Mouse (Mus musculus): Measurements from ENCODE around the gene Smyd3. TPM values are rescaled to one million over a fixed set of nuclear protein-coding genes. Genes with fewer than 3 reads are reported as not detected.
"Not testable (repeated sequence)": the region's sequence is repeated elsewhere in the genome, so short reads cannot be mapped to it uniquely, and the experiment has no call there.

Gene Smyd3
- polyA plus RNA-seq, 1 experiment from 2014 or later: 11.3 TPM

- Histone ChIP-seq H3K4me1 (ENCODE audit: control insufficient read depth in 2 of 2, insufficient read depth in 2 of 2, low read length in 2 of 2) (0 out of 4 replicates have a peak, but pooled peaks cover 0 to 2% of the 10 kb centered on the region in 2 experiments), H3K27me3 (ENCODE audit: control insufficient read depth, insufficient read depth, low read length) (no peaks in the 10 kb centered on the region), H3K4me2 (ENCODE audit: low read length) (no peak overlapping the region), H3K9me3 (ENCODE audit: control insufficient read depth, low read length) (no peaks in the 10 kb centered on the region), H3K36me3 (ENCODE audit: control insufficient read depth, insufficient read depth, low read length) (no peaks in the 10 kb centered on the region), H3K9ac (ENCODE audit: low read length) (no peak overlapping the region), H3K27ac (replicated peaks in 1 of 2; ENCODE audit: control insufficient read depth in 1 of 2, insufficient read depth in 1 of 2, low read depth in 2 of 2, low read length in 2 of 2) (no peak overlapping the region), H3K4me3 (ENCODE audit: control insufficient read depth in 1 of 2, insufficient read depth in 1 of 2, low read depth in 1 of 2, low read length in 2 of 2) (no peak overlapping the region)
- 78% methylated on average over 14 of the region's 14 CpGs for WGBS
- no peak for ATAC-seq (ENCODE audit: insufficient number of reproducible peaks, insufficient read depth, low FRiP score, low read depth)
Measured at GRCm38 (mm10) chr1:179176861-179177658, 340.8 kb downstream of the Smyd3 start.

DNA sequence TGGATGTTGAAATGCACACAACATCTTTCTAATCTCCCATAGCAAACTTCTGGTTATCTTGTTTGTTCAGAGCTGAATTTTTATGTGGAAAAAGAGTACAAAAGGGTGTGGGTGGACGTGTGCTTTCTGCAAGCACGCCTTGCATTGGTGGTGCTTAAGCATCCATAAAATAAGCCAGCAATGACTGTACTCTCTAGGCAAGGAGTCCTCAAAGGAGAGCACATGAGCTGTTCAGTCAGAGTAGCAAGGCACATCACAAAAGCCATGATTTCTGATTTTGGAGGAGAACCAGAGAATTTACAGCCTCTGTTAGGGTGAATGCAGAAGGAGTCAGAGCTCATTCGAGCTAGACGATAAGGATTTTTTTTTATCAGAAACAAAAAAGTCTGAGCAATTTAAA lies 343.6 kb downstream of the Smyd3 start:
- Histone ChIP-seq H3K27me3 (ENCODE audit: control insufficient read depth, insufficient read depth, low read length) (no peaks in the 10 kb centered on the region), H3K9ac (ENCODE audit: low read length) (no peak overlapping the region), H3K4me3 (ENCODE audit: control insufficient read depth in 1 of 2, insufficient read depth in 1 of 2, low read depth in 1 of 2, low read length in 2 of 2) (no peak overlapping the region), H3K9me3 (ENCODE audit: control insufficient read depth, low read length) (no peaks in the 10 kb centered on the region), H3K4me2 (ENCODE audit: low read length) (no peak overlapping the region), H3K36me3 (ENCODE audit: control insufficient read depth, insufficient read depth, low read length) (no peaks in the 10 kb centered on the region), H3K4me1 (ENCODE audit: control insufficient read depth in 2 of 2, insufficient read depth in 2 of 2, low read length in 2 of 2) (0 out of 4 replicates have a peak, but pooled peaks cover 0 to 2% of the 10 kb centered on the region in 2 experiments), H3K27ac (replicated peaks in 1 of 2; ENCODE audit: control insufficient read depth in 1 of 2, insufficient read depth in 1 of 2, low read depth in 2 of 2, low read length in 2 of 2) (no peak overlapping the region)
- WGBS: 36% methylated on average over 4 of the region's 4 CpGs
- no peak for ATAC-seq (ENCODE audit: insufficient number of reproducible peaks, insufficient read depth, low FRiP score, low read depth)

DNA sequence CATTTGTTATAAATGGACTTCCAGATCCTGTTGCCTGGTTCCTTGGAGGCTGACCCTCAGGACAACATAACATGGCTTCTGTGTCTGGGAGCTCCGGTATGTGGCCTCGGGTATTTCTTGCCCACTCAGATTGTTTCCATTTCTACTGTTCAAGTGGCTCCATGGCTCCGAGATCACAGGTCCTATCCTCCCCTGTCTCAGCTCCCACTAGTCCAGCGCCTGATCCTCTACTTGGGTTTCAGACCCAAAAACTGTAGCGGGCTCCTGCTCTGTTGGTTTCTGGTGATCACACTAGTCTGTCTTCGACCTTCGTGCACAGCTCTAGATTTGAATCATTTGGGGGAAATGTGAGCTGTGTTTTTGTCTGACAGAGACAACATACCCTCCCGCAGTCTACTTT lies 347.3 kb downstream of the Smyd3 start:
- Histone ChIP-seq H3K9ac (ENCODE audit: low read length) (no peak overlapping the region), H3K9me3 (ENCODE audit: control insufficient read depth, low read length) (no peaks in the 10 kb centered on the region), H3K36me3 (ENCODE audit: control insufficient read depth, insufficient read depth, low read length) (no peaks in the 10 kb centered on the region), H3K4me2 (ENCODE audit: low read length) (no peak overlapping the region), H3K4me1 (ENCODE audit: control insufficient read depth in 2 of 2, insufficient read depth in 2 of 2, low read length in 2 of 2) (0 out of 4 replicates have a peak, but pooled peaks cover 0 to 2% of the 10 kb centered on the region in 2 experiments), H3K27ac (replicated peaks in 1 of 2; ENCODE audit: control insufficient read depth in 1 of 2, insufficient read depth in 1 of 2, low read depth in 2 of 2, low read length in 2 of 2) (no peak overlapping the region), H3K27me3 (ENCODE audit: control insufficient read depth, insufficient read depth, low read length) (no peaks in the 10 kb centered on the region), H3K4me3 (ENCODE audit: control insufficient read depth in 1 of 2, insufficient read depth in 1 of 2, low read depth in 1 of 2, low read length in 2 of 2) (no peak overlapping the region)
- WGBS: 79% methylated on average over 8 of the region's 8 CpGs
- no peak for ATAC-seq (ENCODE audit: insufficient number of reproducible peaks, insufficient read depth, low FRiP score, low read depth)

- no peak overlapping the region for H3K4me3 ChIP-seq (ENCODE audit: control insufficient read depth in 1 of 2, insufficient read depth in 1 of 2, low read depth in 1 of 2, low read length in 2 of 2)
- ATAC-seq (ENCODE audit: insufficient number of reproducible peaks, insufficient read depth, low FRiP score, low read depth): no peak
- H3K4me2 ChIP-seq (ENCODE audit: low read length): no peak overlapping the region
- no peaks in the 10 kb centered on the region for H3K27me3 ChIP-seq (ENCODE audit: control insufficient read depth, insufficient read depth, low read length)
- no peak overlapping the region for H3K27ac ChIP-seq (replicated peaks in 1 of 2; ENCODE audit: control insufficient read depth in 1 of 2, insufficient read depth in 1 of 2, low read depth in 2 of 2, low read length in 2 of 2)
- H3K36me3 ChIP-seq (ENCODE audit: control insufficient read depth, insufficient read depth, low read length): no peaks in the 10 kb centered on the region
- H3K9ac ChIP-seq (ENCODE audit: low read length): no peak overlapping the region
- H3K9me3 ChIP-seq (ENCODE audit: control insufficient read depth, low read length): no peaks in the 10 kb centered on the region
- 0 out of 4 replicates have a peak, but pooled peaks cover 0 to 2% of the 10 kb centered on the region in 2 experiments for H3K4me1 ChIP-seq (ENCODE audit: control insufficient read depth in 2 of 2, insufficient read depth in 2 of 2, low read length in 2 of 2)
- 49% methylated on average over 3 of the region's 3 CpGs for WGBS
Measured at GRCm38 (mm10) chr1:179169749-179170148, 348.1 kb downstream of the Smyd3 start.

- Histone ChIP-seq H3K4me1 (ENCODE audit: control insufficient read depth in 2 of 2, insufficient read depth in 2 of 2, low read length in 2 of 2) (no peaks in the 10 kb centered on the region), H3K4me2 (ENCODE audit: low read length) (no peak overlapping the region), H3K9ac (ENCODE audit: low read length) (no peak overlapping the region), H3K36me3 (ENCODE audit: control insufficient read depth, insufficient read depth, low read length) (no peaks in the 10 kb centered on the region), H3K27ac (replicated peaks in 1 of 2; ENCODE audit: control insufficient read depth in 1 of 2, insufficient read depth in 1 of 2, low read depth in 2 of 2, low read length in 2 of 2) (no peak overlapping the region), H3K9me3 (ENCODE audit: control insufficient read depth, low read length) (no peaks in the 10 kb centered on the region), H3K27me3 (ENCODE audit: control insufficient read depth, insufficient read depth, low read length) (no peaks in the 10 kb centered on the region), H3K4me3 (ENCODE audit: control insufficient read depth in 1 of 2, insufficient read depth in 1 of 2, low read depth in 1 of 2, low read length in 2 of 2) (no peak overlapping the region)
- 85% methylated on average over 10 of the region's 10 CpGs for whole genome bisulfite sequencing
- no peak for ATAC-seq (ENCODE audit: insufficient number of reproducible peaks, insufficient read depth, low FRiP score, low read depth)
Measured at GRCm38 (mm10) chr1:179169161-179169560, 348.7 kb downstream of the Smyd3 start.

GRCm38 (mm10) chr1:179164219-179164618 lies 353.6 kb downstream of the Smyd3 start:
- not testable (repeated sequence) for H3K9ac ChIP-seq (ENCODE audit: low read length); H3K9me3 ChIP-seq (ENCODE audit: control insufficient read depth, low read length); H3K36me3 ChIP-seq (ENCODE audit: control insufficient read depth, insufficient read depth, low read length); H3K4me3 ChIP-seq (ENCODE audit: control insufficient read depth in 1 of 2, insufficient read depth in 1 of 2, low read depth in 1 of 2, low read length in 2 of 2); ATAC-seq (ENCODE audit: insufficient number of reproducible peaks, insufficient read depth, low FRiP score, low read depth); H3K27me3 ChIP-seq (ENCODE audit: control insufficient read depth, insufficient read depth, low read length); H3K4me1 ChIP-seq (ENCODE audit: control insufficient read depth in 2 of 2, insufficient read depth in 2 of 2, low read length in 2 of 2); H3K27ac ChIP-seq (replicated peaks in 1 of 2; ENCODE audit: control insufficient read depth in 1 of 2, insufficient read depth in 1 of 2, low read depth in 2 of 2, low read length in 2 of 2); H3K4me2 ChIP-seq (ENCODE audit: low read length)
- 73% methylated on average over 5 of the region's 5 CpGs for WGBS

DNA sequence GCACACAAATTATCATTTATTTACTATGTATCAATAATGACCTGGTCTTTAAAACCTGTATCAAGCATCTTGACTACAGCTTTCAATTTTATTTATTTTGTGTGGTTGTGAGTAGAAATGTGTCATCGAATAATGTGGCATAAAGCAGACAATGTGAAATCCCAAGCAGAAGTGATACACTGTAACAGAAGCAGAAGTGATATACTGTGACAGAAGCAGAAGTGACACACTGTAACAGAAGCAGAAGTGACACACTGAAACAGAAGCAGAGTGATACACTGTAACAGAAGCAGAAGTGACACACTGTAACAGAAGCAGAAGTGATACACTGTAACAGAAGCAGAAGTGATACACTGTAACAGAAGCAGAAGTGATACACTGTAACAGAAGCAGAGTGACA lies 355.1 kb downstream of the Smyd3 start:
- H3K36me3 ChIP-seq (ENCODE audit: control insufficient read depth, insufficient read depth, low read length); ATAC-seq (ENCODE audit: insufficient number of reproducible peaks, insufficient read depth, low FRiP score, low read depth); H3K27ac ChIP-seq (replicated peaks in 1 of 2; ENCODE audit: control insufficient read depth in 1 of 2, insufficient read depth in 1 of 2, low read depth in 2 of 2, low read length in 2 of 2); H3K9me3 ChIP-seq (ENCODE audit: control insufficient read depth, low read length); H3K4me1 ChIP-seq (ENCODE audit: control insufficient read depth in 2 of 2, insufficient read depth in 2 of 2, low read length in 2 of 2); H3K27me3 ChIP-seq (ENCODE audit: control insufficient read depth, insufficient read depth, low read length); H3K9ac ChIP-seq (ENCODE audit: low read length); H3K4me3 ChIP-seq (ENCODE audit: control insufficient read depth in 1 of 2, insufficient read depth in 1 of 2, low read depth in 1 of 2, low read length in 2 of 2); H3K4me2 ChIP-seq (ENCODE audit: low read length): not testable (repeated sequence)
- 94% methylated on average over 1 of the region's 1 CpGs for WGBS

- Histone ChIP-seq H3K36me3 (ENCODE audit: control insufficient read depth, insufficient read depth, low read length) (no peaks in the 10 kb centered on the region), H3K9me3 (ENCODE audit: control insufficient read depth, low read length) (no peaks in the 10 kb centered on the region), H3K27ac (replicated peaks in 1 of 2; ENCODE audit: control insufficient read depth in 1 of 2, insufficient read depth in 1 of 2, low read depth in 2 of 2, low read length in 2 of 2) (no peak overlapping the region), H3K9ac (ENCODE audit: low read length) (no peak overlapping the region), H3K4me3 (ENCODE audit: control insufficient read depth in 1 of 2, insufficient read depth in 1 of 2, low read depth in 1 of 2, low read length in 2 of 2) (no peak overlapping the region), H3K4me1 (ENCODE audit: control insufficient read depth in 2 of 2, insufficient read depth in 2 of 2, low read length in 2 of 2) (0 out of 4 replicates have a peak, but pooled peaks cover 0 to 4% of the 10 kb centered on the region in 2 experiments), H3K27me3 (ENCODE audit: control insufficient read depth, insufficient read depth, low read length) (no peaks in the 10 kb centered on the region), H3K4me2 (ENCODE audit: low read length) (no peak overlapping the region)
- no peak for ATAC-seq (ENCODE audit: insufficient number of reproducible peaks, insufficient read depth, low FRiP score, low read depth)
- WGBS: 52% methylated on average over 6 of the region's 6 CpGs
Measured at GRCm38 (mm10) chr1:179161947-179162346, 355.9 kb downstream of the Smyd3 start.

Measured in heart, embryonic 14.5 days (tissue).